Mouse (Mus musculus): ENCODE results near the gene Bysl. TPM values are rescaled to one million over a fixed set of nuclear protein-coding genes. Genes with fewer than 3 reads are reported as not detected.

Gene Bysl
- total RNA-seq, 2 experiments from 2014 or later: 28.6 TPM

DNA sequence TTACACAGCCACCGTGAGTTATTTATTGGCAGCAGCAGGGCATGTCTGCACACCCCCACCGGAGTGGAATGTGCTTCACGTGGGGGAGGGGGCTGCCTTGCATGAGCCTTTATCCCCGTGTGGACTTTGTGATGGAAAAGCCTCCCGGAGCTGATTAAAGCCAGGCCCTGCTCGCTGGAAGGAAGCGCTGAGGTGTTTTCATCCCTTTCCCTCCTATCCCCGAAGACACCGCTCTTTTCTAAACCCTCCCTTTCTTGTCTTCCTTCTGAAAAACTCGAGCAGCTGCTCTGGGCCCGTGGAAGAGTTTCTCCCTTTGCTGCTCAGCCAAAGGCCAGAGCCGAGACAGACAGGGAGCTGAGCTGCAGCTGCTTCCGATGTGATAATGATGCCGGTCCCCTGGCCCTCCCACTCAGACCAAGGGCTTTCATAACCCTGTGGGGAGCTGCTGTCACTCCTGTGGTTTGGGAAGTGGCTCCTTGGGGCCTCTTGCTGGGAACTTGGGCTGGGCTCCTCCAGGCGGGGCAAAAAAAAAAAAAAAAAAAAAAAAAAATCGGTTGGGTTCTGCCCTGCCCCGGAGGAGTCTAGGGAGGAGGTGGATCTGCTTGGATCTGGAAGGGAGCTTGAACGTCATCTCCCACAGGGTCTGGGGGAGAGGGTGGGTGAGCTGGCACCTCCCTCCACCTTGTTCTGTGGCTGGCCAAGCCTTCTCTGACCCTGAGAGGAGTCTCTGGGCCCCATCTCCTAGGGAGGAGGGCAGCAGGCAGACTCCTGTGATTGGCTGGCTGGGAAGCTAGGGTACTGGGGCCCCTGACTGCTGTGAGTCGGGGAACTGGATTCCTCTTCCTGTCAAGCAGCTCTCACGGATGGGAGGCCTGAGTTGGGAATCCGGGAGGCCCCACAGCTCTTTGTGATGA, 15.8 kb downstream of the Bysl start:
- intact Hi-C loops (cut with DNase I): no loop called here
- peak; percentile 28 for DNase-seq

DNA sequence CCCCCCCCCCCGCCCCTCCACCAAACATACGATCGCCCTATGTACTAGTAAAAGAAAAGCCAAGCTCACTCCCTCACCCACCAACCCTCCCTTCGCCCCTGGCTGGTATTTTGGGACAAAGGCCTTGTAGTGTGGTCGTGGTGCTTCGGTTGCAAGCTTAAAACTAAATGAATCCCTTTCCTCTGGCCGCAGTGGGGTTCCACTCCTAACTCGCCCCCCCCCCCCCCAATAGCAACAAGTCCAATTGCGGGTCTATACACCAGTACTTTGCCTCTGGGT, 16.4 kb downstream of the Bysl start:
- intact Hi-C loops (cut with DNase I): loop anchor here (5.0 kb wide), 1 partner anchor 83 kb away; no protein-coding TSS in a partner anchor
- DNase-seq: no peak

DNA sequence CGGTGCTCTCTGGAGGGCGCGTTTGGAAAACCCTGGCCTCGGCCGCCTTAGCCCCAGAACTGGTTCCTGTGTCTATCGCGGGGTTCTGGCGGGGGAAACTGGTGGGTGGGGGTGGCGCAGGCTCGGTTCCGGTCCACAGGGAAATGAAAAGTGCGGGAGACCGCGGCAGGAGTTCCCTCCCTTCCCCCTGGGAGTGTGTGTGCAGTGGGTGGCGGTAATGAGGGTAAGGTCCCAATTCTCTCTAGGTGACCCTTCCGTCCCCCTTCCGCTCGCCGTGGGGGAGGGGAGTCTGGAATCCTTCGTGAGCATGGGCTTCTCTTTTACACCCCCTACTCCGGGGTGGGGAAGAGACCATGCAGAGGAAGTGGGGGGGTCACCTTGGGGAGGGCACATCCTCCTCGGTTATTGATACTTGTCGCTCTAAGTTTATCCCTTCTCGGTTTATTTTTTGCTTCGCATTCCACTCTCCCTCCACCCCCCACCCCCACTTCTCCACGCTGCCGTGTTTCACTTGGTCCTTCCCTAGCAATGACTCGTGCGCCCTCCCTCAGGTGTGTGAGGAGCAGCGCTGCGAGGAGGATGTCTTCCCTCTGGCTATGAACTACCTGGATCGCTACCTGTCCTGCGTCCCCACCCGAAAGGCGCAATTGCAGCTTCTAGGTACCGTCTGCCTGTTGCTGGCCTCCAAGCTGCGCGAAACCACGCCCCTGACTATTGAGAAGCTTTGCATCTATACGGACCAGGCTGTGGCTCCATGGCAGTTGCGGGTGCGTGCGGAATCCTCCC, 16.9 kb downstream of the Bysl start:
- peak; percentile 34 for DNase-seq
- intact Hi-C loops (cut with DNase I): loop anchor here (5.0 kb wide), 1 partner anchor 82 kb away; no protein-coding TSS in a partner anchor

DNA sequence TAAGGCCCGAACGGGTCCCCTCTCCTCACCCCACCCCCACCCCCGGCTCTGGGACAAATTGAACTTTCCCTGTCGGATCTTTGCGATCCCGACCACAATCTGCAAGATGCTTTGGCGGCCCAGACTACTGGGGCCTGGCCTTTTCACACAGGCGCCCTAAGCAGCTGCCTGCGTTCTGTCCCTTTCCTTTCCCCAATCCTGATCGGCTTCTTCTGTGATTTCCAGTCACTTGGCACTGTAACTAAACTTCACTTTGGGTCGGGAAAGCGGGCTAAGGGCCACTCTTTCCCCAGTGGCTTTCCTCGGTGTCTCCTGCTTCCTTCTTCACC, 17.5 kb downstream of the Bysl start:
- intact Hi-C loops (cut with DNase I): loop anchor here (5.0 kb wide), 1 partner anchor 82 kb away; no protein-coding TSS in a partner anchor
- no peak for DNase-seq

DNA sequence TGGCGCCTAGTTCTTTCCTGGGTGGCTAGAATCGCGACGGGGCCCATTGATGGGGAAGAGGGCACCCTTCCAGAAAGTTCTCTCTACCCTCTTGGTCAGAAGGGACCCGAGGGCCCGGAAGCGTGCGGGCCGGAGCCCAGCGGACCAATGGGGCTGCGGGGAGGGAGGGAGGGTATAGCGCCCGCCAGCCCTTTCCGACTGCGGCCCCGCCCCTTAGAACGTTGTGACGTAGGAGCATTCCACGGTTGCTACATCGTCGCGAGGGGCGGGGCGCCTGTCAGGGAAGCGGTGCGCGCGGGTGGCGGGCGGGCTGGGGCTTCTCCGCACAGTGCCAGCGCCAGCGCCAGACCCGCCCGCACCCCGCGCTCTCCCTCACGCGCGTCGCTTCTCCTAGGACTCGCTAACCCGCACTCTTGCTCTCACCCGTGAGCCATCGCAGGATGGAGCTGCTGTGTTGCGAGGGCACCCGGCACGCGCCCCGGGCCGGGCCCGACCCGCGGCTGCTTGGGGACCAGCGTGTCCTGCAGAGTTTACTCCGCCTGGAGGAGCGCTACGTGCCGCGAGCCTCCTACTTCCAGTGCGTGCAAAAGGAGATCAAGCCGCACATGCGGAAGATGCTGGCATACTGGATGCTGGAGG, 18.0 kb downstream of the Bysl start:
- peak; percentile 95 for DNase-seq
- intact Hi-C loops (cut with DNase I): loop anchor here (5.0 kb wide), 1 partner anchor 81 kb away; no protein-coding TSS in a partner anchor

DNA sequence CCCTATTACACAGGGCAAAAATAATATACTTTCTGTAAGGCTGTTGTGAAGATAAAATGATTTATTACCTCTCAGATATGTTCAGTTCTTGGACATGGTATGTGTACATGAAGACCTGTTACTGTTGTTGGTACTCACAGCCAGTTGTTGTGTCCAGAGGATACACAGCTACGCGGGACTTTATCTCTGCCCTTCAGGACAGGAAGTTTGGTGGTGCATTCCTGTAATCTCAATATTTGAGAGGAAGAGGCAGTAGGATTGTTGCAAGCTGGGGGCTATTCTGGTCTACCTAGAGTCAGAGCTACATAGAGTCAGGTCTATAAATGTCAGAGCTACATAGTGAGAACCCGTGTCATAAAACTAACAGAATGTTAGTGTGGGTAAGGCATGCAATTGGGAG, 20.2 kb downstream of the Bysl start:
- DNase-seq: no peak
- intact Hi-C loops (cut with DNase I): loop anchor here (5.0 kb wide), 1 partner anchor 79 kb away; no protein-coding TSS in a partner anchor

DNA sequence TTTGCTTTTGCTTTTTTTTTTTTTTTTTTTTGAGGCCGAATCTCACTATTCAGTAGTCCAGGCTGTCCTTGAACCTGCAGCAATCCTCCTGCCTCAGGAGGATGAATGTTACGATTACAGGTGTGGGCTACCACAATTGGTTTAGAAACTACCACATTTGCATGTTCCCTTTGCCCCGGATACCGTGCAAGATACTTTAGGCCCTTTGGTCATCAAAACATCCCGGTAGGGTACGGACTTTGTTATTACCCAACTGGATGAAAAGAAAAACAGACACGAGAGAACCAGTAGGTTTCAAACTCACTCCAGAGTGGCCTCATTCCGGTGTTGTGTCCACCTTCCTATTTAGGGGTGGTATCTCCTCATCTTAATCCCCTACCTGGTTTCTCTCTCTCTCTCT, 22.8 kb downstream of the Bysl start:
- intact Hi-C loops (cut with DNase I): no loop called here
- no peak for DNase-seq

DNA sequence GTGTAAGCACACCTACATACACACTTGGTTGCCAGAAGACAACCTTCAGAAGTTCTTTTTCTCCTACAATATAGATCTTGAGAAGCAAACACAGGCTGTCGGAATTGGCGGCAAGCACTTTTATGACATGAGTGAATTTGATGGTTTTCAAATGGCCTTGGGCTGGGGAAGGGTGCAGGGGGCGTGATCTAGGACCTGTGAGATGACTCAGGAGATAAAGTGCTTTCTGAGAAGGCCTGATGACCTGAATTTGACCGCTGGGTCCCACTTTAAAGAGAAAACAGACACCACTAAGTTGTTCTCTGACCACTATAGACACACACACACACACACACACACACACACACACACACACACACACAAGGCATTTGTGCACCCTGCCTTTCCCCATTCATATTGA, 30.3 kb downstream of the Bysl start:
- DNase-seq: no peak
- intact Hi-C loops (cut with DNase I): no loop called here

DNA sequence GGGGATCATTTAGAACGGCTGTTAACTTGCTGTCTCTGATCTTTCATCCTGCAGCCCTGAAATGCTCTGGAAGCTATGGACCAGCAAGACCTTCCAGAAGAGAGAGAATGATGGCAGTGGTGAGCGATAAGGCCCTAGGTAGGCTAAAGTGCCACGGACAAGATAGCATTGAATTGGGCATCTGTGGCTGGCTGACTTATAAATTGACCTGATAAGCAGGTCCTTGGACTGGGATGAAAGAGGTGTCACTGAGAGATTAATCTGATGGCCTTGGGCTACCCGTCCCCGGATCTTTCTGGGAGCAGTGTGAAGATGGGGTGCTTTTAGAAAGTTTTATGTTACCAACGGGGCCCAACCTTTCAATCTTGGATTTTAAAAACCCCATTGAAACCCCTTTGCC, 32.6 kb downstream of the Bysl start:
- intact Hi-C loops (cut with DNase I): no loop called here
- no peak for DNase-seq

DNA sequence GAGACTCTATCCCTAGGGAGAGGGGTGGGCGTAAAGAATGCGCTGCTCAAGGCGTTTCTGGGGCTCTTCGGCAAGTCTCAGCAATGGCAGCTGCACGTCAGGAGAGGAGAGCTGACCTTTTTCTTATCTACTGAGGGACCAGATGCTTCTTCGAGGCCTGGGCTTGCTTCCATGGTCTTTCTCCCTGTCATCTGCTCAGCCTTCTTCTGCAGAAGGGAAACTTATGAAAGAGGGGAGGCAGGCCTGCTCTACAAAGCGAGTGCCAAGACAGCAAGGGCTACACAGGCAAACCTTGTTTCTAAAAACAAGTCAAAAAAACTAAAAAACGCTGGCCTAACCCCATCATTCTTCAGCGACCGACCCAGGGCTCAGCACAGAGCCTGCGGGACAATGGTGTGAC, 36.5 kb downstream of the Bysl start:
- DNase-seq: no peak

DNA sequence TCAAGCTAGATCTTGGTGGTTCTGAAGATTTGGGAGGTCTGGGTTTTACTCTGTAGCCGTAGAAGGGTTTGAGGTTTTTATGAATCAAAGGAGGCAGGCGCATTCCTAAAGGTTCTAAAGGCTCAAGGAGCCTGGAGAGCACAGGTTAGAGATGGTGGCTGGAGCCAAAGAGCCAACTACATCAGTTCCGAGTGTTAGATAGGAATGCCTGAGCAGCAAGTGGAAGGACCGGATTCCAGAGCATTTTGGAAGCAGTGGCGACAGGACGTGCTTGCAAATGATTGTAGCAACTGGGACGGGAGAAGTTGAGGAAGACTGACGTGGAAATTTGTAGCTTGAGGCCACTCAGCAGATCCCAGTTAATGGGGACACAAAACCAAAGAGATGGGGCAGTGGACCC, 37.3 kb downstream of the Bysl start:
- intact Hi-C loops (cut with DNase I): no loop called here
- no peak for DNase-seq

More for the DNA sequence above, 36.5 kb downstream of the Bysl start:
- intact Hi-C loops (cut with DNase I): no loop called here

DNA sequence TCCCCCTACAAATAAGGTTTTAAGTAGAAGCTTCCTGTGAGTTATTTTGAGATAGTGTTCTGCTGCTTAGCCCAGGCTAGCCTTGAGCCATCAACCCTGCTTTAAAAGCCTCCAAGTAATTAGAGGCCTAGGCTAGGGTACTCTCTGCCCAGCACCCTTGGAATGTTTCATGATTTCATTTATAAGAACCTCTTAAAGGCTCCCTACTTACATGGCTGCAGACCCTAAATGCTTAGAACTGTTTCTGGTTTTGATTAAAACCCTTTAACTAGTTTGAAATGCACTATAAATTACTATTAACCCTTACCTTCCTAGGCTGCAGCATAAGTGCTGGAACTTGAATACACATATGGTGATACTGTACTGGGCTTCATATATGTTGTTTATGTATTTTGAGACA, 38.9 kb downstream of the Bysl start:
- intact Hi-C loops (cut with DNase I): no loop called here
- no peak for DNase-seq

DNA sequence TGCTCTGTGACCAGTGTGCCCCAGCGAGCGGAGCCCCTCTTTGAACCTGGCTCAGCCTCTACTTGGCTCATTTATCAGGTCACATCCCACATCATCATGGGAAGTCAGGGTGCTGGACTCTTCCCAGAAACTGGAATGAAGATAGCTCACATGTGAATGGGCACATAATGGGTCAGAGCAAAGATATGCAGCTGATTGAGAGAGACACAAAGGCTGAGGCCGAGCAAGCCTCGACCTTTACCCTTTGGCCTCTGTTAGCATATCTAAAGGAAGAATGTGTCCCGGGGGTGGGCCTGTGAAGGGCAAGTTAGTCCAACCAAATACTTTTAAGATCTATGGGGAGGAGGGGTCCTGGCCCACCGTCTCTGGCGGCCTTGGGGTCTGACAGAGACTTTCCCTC, 39.7 kb downstream of the Bysl start:
- DNase-seq: no peak
- intact Hi-C loops (cut with DNase I): no loop called here

DNA sequence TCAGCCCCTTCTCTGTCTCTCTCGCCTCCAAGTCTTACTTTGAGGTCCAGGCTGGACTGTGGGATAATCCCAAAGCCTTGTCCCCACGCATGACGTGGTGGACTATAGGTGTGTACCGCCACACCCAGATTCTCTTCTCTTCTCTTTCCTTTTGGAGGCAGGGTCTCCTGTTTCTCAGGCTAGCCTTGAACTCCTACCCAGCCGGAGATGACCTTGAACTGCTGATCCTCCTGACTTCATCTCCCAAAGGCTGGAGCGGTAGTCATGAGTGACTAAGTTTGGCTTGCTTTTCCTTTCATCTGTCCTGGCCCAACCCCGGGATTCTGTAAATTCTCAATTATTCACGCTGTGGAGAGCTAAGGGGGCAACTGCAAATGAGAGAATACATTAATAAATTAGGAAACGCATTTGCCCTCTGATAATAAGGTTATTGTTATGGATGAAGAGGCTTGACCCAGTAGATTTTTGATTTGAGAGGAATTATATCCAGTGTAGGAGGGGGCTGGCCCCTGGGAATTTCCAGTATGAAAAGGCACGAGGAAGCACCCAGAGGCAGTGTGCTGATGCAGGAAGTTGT, 42.3 kb downstream of the Bysl start:
- intact Hi-C loops (cut with DNase I): no loop called here
- no peak for DNase-seq

DNA sequence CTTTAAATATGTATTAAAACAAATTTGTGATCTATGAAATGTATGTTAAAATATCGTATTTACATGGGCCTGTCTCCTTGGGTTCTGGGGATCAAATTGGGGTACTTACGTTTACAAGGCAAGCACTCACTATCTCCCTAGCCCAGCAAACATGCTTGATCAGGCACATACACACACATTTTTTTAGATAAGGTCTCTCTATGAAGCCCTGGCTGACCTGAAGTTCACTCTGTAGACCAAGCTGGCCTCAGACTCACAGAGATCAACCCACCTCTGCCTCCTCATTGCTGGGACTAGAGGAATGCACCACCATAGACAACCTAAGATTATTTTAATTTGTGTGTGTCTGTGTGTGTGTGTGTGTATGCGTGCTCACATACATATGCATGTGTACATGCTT, 42.9 kb downstream of the Bysl start:
- DNase-seq: no peak
- intact Hi-C loops (cut with DNase I): no loop called here

DNA sequence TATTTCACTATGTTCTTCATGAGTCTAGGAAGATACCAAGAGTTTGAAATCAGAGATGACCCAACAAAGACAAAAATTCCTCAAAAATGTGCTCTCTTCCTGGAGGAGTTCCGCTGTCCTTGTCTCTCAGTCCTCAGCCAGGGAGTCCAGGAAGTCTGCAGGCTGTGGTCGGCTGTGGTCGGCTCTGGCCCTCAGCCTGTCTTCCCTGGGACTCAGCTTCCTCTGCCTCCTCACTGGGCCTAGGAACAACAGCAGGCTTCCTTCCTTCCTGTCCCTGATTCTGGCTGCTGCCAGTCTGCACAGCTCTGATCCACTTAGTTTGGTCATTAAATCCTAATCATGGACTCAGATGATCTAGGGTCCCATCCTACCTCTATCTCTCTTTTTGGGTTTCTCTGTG, 44.0 kb downstream of the Bysl start:
- DNase-seq: no peak
- intact Hi-C loops (cut with DNase I): no loop called here

DNA sequence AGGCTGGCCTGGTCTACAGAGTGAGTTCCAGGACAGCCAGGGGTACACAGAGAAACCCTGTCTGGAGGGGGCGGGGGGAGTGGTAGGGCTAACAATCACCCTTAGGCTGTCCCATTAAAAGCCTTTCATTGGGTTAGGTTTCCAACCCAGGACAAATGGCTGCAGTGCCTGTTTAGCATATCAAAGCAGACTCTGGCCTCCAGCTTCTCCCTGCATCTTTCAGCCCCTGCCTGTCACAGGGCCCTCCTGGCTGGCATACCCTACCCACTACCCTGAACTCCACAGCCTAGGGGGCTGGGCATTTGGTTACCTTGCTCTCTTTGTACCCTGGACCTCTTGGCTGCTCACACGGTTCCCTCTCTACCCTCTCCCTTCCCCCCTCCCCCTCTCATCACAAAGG, 45.2 kb downstream of the Bysl start:
- no peak for DNase-seq
- intact Hi-C loops (cut with DNase I): no loop called here

DNA sequence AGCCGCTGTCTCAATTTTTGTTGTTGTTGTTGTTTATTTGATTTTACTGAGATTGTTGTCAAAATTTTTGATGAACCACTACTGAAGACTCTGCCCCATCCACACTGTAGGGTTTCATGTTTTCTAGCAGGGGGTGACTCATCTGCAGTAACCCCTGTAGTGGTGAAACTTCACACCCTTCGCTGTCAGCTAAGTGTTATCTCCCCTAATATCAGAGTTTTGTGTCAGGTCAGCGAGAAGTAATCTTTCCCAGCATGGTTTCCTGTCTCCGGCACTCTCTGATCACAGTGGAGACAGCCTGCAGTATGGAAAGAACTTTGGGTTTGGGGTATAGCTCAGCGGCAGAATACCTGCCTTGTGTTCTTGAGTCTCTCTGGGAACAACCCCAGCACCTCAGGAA, 46.7 kb downstream of the Bysl start:
- DNase-seq: no peak
- intact Hi-C loops (cut with DNase I): no loop called here

DNA sequence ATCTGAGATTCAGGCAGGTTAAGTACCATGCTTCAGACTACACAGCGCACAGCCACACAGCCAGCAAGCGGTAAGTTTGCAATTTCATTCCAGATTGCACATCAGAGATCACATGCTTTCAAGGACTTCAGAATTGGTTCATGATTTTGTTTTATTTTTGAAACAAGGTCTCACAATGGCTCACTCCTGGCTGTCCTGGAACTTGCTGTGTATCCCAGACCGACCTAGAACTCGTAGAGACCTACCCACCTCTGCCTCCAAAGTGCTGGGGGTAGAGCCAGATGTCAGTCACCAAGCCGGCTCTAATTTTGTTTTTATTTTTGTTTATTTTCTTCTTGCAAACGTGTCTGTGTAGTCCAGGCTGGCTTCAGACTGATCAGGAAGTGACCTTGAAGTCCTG, 48.4 kb downstream of the Bysl start:
- no peak for DNase-seq
- intact Hi-C loops (cut with DNase I): no loop called here

DNA sequence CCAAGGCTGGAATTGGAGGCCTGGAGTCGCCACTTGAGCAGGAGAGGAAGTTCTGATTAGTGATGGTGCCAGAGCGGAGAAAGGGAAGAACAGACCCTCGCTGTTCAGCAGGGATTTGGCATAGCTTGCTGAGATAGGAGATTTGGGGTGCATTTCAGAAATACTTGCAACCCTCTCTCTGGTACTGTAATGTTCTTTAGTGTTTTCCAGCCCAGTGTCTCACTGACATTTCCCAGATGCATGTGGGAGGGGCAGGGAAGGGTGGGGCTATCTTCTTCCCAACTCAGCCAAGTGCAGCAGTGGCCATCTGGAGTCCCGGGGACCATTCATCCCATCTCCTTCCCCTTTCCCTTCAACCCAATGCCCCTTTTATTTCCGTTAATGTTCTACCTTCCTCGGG, 51.6 kb downstream of the Bysl start:
- intact Hi-C loops (cut with DNase I): no loop called here
- DNase-seq: no peak

DNA sequence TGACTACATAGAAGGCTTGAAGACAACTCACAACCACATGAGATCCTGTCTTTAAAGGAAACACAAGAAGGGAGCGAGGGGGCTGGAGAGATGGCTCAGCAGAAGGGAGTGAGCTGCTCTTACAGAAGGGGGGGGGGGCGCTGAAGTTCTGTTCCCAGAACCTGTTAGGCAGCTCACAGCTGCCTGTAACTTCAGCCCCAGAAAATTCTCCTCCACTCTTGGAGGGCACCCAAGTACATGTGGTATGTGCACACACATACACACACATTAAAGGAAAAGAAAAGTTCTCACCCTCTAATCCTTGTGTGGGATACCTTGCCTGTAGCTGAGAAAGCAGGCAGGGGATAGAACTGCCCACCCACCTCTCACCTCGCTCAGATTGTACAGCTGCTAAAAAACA, 54.1 kb downstream of the Bysl start:
- intact Hi-C loops (cut with DNase I): no loop called here
- DNase-seq: no peak

Data from left cerebral cortex, postnatal 4 days (tissue).